Mouse (Mus musculus) neural tube, embryonic 12.5 days (tissue): Measurements from ENCODE around the gene Pask. TPM values are rescaled to one million over a fixed set of nuclear protein-coding genes. Genes with fewer than 3 reads are reported as not detected.

Source experiments
- ATAC-seq: fragments of 200-750 bp; cut with Nextera tagmentation; 2 replicates; pipeline ENCODE4 v1.8.0; 2017; ENCODE audit warnings: low read depth, mild to moderate bottlenecking, moderate TSS enrichment, moderate library complexity; ENCODE audit not compliant: low FRiP score
- H3K27ac ChIP-seq: fragments of 300-500 bp; sonication (generic); 2 replicates; pipeline ENCODE4 v1.5.1; 2016
- H3K27me3 ChIP-seq: fragments of 300-500 bp; sonication (generic); replicated peaks from 2 replicates; pipeline ENCODE4 v1.6.1; 2016; ENCODE audit warnings: mild to moderate bottlenecking
- H3K36me3 ChIP-seq: fragments of 300-500 bp; sonication (generic); 2 replicates; pipeline ENCODE4 v1.6.1; 2016; ENCODE audit warnings: mild to moderate bottlenecking
- H3K4me1 ChIP-seq: fragments of 300-500 bp; sonication (generic); 2 replicates; pipeline ENCODE4 v1.6.1; 2016
- H3K4me2 ChIP-seq: fragments of 300-500 bp; sonication (generic); replicated peaks from 2 replicates; pipeline ENCODE4 v1.6.1; 2016; ENCODE audit warnings: mild to moderate bottlenecking
- H3K4me3 ChIP-seq: fragments of 300-500 bp; sonication (generic); 2 replicates; pipeline ENCODE4 v1.5.1; 2016
- H3K9ac ChIP-seq: fragments of 300-500 bp; sonication (generic); 2 replicates; pipeline ENCODE4 v1.6.1; 2016; ENCODE audit warnings: mild to moderate bottlenecking
- H3K9me3 ChIP-seq: fragments of 300-500 bp; sonication (generic); 2 replicates; pipeline ENCODE4 v1.6.1; 2016; ENCODE audit warnings: mild to moderate bottlenecking
- WGBS: fragments of 180-500 bp; shearing (Covaris S2); methylation state at CpG from one replicate; pipeline ENCODE4 v1.1.7; 2016; 5-methylcytosine and 5-hydroxymethylcytosine counted together
- polyA plus RNA-seq: library from polyadenylated mRNA; unstranded; fragments of >200 nt; fragmentation: Nextera tagmentation; extraction: Ambion mirVana; gene quantifications from 2 replicates; pipeline ENCODE4 v1.2.1, GENCODE M21; 2016

Gene Pask
- polyA plus RNA-seq = 12.2 and 13.1 TPM in 2 replicates

DNA sequence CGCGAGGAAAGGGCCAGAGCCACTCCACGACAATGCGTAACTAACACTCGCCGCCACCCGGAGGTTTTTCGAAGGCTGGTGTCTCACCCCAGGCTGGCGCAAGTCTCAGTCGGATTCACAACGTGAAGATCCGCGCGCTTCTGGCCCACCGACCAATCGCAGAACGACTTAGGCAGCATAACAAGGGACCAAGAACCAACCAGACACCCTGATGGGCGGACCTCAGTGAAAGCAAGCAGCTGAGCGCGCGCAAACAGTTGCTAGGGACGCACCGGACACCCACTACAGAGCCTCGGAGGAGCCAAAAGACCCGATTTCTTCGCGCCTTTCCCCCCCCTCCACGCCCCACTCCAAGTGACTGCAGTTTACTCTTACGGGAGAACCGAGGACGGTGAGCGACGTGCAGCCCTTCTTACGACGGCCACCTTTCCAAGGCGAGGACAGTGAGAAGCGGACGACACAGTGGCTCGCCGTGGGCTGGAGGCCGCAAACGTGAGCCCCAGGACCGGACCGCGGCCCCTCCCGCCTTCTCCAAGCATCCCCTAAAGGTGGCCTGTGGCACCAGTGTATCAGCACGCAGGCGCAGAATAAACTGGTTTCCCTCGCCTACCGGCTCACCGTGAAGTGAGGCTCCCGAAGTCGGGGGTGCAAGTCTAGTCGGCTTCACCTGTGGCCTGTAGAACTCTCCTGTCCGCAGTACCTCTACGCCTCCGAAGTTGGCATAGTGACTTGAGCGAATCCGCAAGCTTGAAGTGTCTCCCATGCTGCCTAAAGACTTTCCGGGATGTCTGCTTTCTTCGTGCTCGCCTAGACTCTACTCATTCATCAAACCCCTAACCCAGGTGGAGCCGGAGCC is at the start of gene Pask, which contains the start of gene Ppp1r7:
Pask (minus strand) TSS at position 835 of the 856 bp plus-strand sequence.
Ppp1r7 (plus strand) TSS at position 207 of the 856 bp plus-strand sequence.
- Histone ChIP-seq H3K36me3 (peaks cover 15% of the 10 kb centered on the region; the same call in 1 of the 2 replicates), H3K4me2 (peak within 1 kb of the TSS; percentile 85), H3K27me3 (no peaks in the 10 kb centered on the region), H3K27ac (no peak within 1 kb of the TSS), H3K4me3 (peak within 1 kb of the TSS; percentile 89), H3K9me3 (no peaks in the 10 kb centered on the region), H3K4me1 (peaks cover 19% of the 10 kb centered on the region), H3K9ac (peak within 1 kb of the TSS; percentile 81)
- ATAC-seq = peak; percentile 97
- WGBS = under 1% methylated on average over 63 of the region's 63 CpGs

DNA sequence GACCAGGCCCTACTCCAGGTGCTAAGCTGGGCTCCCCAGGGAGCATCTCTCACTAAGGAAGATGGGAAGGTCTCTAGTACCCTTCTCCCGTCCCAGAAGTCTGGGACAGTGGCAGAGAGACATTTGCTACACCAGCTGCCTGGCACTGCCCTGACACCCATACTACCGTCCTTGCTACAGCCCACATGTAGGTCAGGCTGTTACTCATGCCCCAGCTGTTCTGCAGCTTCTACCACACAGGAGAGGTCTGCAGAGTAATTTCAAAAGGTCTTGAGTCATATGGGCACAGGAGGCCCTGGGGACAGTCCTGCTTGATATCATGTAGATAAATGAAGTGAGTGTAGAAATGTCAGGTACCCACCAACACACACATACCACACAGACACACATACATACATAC is 45.6 kb upstream of the Pask start:
- no peaks in the 10 kb centered on the region for H3K4me1 ChIP-seq
- no peak overlapping the region for H3K27ac ChIP-seq
- no peak overlapping the region for H3K4me2 ChIP-seq
- WGBS = 81% methylated on average over 2 of the region's 2 CpGs
- H3K27me3 ChIP-seq = no peaks in the 10 kb centered on the region
- no peaks in the 10 kb centered on the region for H3K36me3 ChIP-seq
- ATAC-seq = no peak
- H3K4me3 ChIP-seq = no peak overlapping the region
- no peaks in the 10 kb centered on the region for H3K9me3 ChIP-seq
- no peak overlapping the region for H3K9ac ChIP-seq

DNA sequence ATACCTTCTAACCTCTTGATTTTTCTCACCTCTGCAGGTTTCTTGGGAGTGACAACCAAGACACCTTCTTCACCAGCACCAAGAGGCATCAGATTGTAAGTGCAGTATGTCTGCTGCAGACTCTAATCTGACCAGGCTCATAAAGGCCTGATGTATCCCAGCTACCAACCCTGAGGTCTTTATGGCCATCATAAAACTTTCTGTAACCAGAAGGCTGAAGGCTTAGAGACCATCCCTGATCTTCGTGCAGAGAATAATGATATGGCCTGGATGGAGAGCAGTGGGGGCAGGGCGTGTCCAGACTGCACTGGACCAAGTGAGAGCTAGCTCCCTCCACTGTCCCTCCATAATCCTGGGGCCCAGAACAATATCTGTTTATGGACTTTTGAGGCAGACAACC is 43.9 kb upstream of the Pask start:
- ATAC-seq = no peak
- Histone ChIP-seq H3K9ac (no peak overlapping the region), H3K36me3 (no peaks in the 10 kb centered on the region), H3K4me3 (no peak overlapping the region), H3K9me3 (no peaks in the 10 kb centered on the region), H3K27me3 (no peaks in the 10 kb centered on the region), H3K4me1 (no peaks in the 10 kb centered on the region), H3K4me2 (no peak overlapping the region), H3K27ac (no peak overlapping the region)
- 43% methylated on average over 2 of the region's 2 CpGs for WGBS

DNA sequence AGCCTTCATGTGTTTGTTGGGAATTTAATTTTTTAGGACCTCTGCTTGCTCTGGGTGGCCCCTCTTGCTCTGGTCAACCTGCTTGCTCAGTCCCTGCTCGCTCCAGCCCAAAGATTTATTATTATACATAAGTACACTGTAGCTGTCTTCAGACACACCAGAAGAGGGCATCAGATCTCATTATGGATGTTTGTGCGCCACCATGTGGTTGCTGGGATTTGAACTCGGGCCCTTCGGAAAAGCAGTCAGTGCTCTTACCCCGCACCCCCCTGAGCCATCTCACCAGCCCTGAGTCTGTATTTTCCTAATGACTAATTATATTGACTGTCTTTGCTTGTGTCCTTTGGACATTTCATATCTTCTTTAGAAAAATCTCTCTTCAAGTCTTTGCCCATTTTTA is 35.8 kb upstream of the Pask start:
- 83% methylated on average over 5 of the region's 5 CpGs for WGBS
- H3K4me3 ChIP-seq = no peak overlapping the region
- no peaks in the 10 kb centered on the region for H3K27me3 ChIP-seq
- H3K9me3 ChIP-seq = no peaks in the 10 kb centered on the region
- H3K4me2 ChIP-seq = no peak overlapping the region
- ATAC-seq = no peak
- H3K36me3 ChIP-seq = no peaks in the 10 kb centered on the region
- no peak overlapping the region for H3K9ac ChIP-seq
- H3K27ac ChIP-seq = no peak overlapping the region
- no peaks in the 10 kb centered on the region for H3K4me1 ChIP-seq

DNA sequence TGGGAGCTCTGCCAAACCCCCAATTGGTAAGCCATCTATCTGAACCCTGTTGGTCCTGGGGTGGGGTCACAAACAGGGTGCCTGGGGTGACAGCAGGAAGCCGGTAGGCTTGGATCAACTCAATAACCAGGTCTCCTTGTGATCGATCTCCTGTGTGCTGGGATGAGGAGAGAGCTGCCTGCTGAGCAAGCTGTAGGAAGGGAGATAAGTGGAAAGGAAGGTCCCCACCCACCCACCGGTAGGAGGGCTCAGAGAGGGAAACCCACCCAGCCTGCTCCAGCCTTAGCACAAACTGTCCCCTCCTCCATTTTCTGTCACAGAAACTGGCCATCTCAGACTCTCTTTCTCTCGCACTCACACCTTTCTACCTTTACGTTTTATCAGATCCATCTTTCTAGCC is 34.0 kb upstream of the Pask start:
- ATAC-seq = no peak
- no peaks in the 10 kb centered on the region for H3K36me3 ChIP-seq
- no peak overlapping the region for H3K4me2 ChIP-seq
- no peaks in the 10 kb centered on the region for H3K4me1 ChIP-seq
- H3K27ac ChIP-seq = no peak overlapping the region
- no peaks in the 10 kb centered on the region for H3K9me3 ChIP-seq
- no peaks in the 10 kb centered on the region for H3K27me3 ChIP-seq
- H3K9ac ChIP-seq = no peak overlapping the region
- 77% methylated on average over 5 of the region's 5 CpGs for WGBS
- no peak overlapping the region for H3K4me3 ChIP-seq

DNA sequence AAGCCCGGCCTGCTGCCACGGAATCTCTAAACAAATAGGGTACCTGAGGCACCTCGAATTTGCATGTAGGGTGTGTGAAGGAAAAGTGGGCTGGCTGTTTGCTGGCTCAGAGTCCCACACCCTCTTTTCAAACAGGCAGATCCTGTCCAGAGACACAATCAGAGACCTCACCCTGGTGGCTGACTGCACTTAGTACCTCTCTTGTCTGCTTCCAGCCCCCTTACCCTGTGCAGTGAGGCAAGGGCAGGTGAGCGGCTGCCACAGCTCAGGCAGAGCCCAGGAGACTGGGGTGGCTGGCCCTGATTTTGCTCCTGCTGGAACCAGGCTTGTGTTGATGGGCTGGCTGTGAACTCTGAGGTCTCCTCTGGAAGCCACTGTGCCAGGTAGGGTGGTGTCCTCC is 30.4 kb upstream of the Pask start, which contains the start of gene Ano7:
Ano7 (plus strand) TSS at position 266 of the 400 bp plus-strand sequence.
- no peak within 1 kb of the TSS for H3K4me2 ChIP-seq
- no peak within 1 kb of the TSS for H3K9ac ChIP-seq
- H3K27me3 ChIP-seq = no peaks in the 10 kb centered on the region
- H3K36me3 ChIP-seq = no peaks in the 10 kb centered on the region; the same call in 1 of the 2 replicates
- ATAC-seq = no peak
- no peaks in the 10 kb centered on the region for H3K9me3 ChIP-seq
- no peak within 1 kb of the TSS for H3K4me3 ChIP-seq
- no peak within 1 kb of the TSS for H3K27ac ChIP-seq
- no peaks in the 10 kb centered on the region for H3K4me1 ChIP-seq
- 78% methylated on average over 4 of the region's 4 CpGs for WGBS

DNA sequence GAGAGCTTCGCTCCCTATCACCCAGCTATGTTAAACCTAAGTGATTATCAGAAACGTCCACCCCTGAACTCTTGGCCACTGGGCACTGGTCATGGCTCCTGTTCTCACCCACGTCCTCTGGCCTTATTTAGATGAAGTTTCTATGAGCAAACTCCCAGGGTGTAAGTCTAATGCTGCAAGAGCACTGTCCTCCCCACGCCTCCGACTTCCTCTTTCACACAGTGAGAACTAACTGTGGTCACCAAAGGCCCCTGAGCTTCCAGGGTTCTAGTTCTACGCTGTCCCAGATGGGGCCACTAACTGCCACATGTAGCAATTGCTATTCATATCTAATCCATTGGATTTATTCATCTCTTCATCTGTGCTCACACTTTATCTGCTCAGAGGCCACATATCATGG is 22.4 kb upstream of the Pask start:
- WGBS = 94% methylated on average over 6 of the region's 6 CpGs
- Histone ChIP-seq H3K27me3 (no peaks in the 10 kb centered on the region), H3K9ac (no peak overlapping the region), H3K27ac (no peak overlapping the region), H3K9me3 (no peaks in the 10 kb centered on the region), H3K4me3 (no peak overlapping the region), H3K36me3 (peaks cover 62% of the 10 kb centered on the region), H3K4me2 (no peak overlapping the region), H3K4me1 (no peaks in the 10 kb centered on the region)
- no peak for ATAC-seq

DNA sequence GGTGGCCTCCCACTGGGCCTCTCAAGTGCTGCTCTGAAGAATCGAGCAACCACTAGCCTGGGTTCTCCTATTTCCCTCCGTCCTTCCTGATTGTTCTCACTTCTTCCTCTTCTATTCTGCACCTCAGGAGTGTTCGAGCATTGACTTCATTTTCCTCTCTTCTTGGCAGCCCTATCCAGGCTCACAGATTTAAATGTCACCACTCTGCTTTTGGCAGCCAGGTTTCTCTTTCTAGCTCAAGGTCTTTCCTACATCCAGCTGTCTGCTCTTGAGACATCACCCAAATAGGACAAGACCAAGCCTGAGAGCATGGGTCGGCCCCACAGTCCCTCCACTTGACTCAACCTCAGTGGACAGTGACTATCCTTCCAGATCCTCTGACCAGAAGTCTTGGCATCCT is 19.4 kb upstream of the Pask start:
- ATAC-seq = no peak
- H3K4me1 ChIP-seq = no peaks in the 10 kb centered on the region
- H3K27me3 ChIP-seq = no peaks in the 10 kb centered on the region
- H3K9me3 ChIP-seq = no peaks in the 10 kb centered on the region
- no peak overlapping the region for H3K9ac ChIP-seq
- WGBS = 93% methylated on average over 4 of the region's 4 CpGs
- peaks cover 80% of the 10 kb centered on the region for H3K36me3 ChIP-seq
- no peak overlapping the region for H3K27ac ChIP-seq
- no peak overlapping the region for H3K4me3 ChIP-seq
- no peak overlapping the region for H3K4me2 ChIP-seq

DNA sequence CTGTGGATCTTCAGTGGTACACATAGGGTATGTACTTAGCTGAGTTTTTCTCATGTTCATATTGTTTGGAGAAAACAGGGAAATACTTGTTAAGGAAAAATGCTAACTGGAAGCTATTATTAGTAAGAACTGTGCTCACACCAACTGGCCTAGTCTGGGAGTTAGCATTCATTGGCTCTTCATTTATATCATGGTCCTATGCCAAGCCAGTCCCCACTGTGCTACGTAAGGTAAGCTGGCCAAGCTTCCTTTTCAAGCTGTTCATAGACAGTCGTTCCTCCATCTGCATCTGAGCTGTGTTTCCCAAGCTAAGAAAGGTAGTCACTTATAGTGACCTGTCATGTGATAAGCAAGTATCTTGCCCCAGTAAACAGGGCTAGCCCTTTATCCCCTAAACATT is 9.4 kb upstream of the Pask start:
- no peak overlapping the region for H3K4me2 ChIP-seq
- no peaks in the 10 kb centered on the region for H3K9me3 ChIP-seq
- 89% methylated on average over 2 of the region's 2 CpGs for WGBS
- ATAC-seq = no peak
- no peak overlapping the region for H3K4me3 ChIP-seq
- peaks cover 84% of the 10 kb centered on the region for H3K36me3 ChIP-seq
- no peak overlapping the region for H3K9ac ChIP-seq
- H3K4me1 ChIP-seq = no peaks in the 10 kb centered on the region
- no peak overlapping the region for H3K27ac ChIP-seq
- no peaks in the 10 kb centered on the region for H3K27me3 ChIP-seq

DNA sequence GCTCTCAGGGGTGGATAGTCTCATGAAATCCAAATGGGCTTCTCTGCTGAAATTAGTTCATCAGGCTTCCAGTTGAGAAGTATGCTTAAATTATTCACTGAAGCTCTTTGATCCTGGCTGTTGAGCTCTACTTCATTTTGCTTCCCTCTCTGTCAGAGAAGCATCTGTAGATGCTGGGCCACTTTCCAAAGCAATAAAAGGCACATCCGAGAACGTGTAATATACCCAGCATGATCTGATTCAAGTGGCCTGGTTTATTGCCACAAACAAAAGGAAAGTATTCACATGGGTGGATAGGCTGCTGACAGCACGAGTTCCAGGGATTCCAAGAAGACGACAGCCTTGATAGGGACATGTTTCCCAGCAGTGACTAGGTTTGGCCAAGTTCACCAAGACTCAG is 6.4 kb upstream of the Pask start:
- Histone ChIP-seq H3K4me1 (peaks cover under 1% of the 10 kb centered on the region), H3K27me3 (no peaks in the 10 kb centered on the region), H3K4me2 (no peak overlapping the region), H3K36me3 (peaks cover 70% of the 10 kb centered on the region), H3K9ac (no peak overlapping the region), H3K4me3 (no peak overlapping the region), H3K9me3 (no peaks in the 10 kb centered on the region), H3K27ac (no peak overlapping the region)
- no peak for ATAC-seq
- WGBS = 17% methylated on average over 4 of the region's 4 CpGs

DNA sequence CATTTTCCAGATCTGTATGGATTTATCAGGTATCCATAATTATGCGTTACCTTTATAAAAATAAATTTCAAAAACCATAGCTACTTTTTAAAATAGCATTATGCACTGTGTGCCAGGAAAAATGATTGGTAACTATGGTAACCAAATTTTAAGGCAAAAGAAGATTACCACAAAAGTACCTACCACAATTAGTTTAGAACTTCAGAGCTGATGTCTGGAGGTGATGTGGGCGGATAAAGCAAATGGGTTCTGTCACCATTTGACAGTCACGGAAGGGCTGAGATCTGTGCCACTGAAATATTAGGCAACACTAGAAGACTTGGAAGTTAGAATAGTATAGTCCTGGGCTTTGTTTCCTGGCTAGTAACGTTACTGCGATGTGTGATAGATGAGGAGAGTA is 3.9 kb upstream of the Pask start:
- no peak for ATAC-seq
- WGBS = 94% methylated on average over 5 of the region's 5 CpGs
- Histone ChIP-seq H3K4me3 (no peak overlapping the region), H3K27ac (no peak overlapping the region), H3K9me3 (no peaks in the 10 kb centered on the region), H3K9ac (no peak overlapping the region), H3K4me1 (peaks cover 10% of the 10 kb centered on the region), H3K4me2 (no peak overlapping the region), H3K27me3 (no peaks in the 10 kb centered on the region), H3K36me3 (peaks cover 47% of the 10 kb centered on the region)

DNA sequence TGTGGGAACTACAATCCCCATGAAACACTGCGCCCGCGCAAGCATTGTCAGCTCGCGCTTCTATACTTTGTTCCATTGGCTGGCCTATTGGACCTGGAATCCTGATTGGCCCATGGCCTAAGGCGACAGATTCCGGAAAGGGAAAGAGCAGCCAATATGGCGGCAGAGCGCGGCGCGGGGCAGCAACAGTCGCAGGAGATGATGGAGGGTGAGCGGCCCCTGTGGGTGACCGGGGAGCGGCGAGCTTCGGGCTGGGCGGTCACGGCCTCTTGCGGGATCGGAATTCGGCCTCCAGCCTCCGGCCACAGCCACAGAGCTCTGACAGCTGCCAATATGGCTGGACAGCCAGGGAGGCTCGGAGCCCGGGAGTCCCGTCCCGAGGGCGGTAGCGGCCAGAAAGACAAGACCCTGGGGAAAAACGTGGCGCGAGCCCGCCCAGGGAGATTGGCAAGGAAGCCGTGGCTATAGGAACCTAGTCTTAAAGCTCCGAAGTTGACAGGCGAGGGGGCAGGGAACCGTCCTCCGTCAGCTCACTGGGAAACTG is 294 bp upstream of the Pask start:
- Histone ChIP-seq H3K9me3 (no peaks in the 10 kb centered on the region), H3K9ac (peak overlapping the region; percentile 81), H3K27me3 (no peaks in the 10 kb centered on the region), H3K4me3 (peak overlapping the region; percentile 89), H3K4me1 (peaks cover 19% of the 10 kb centered on the region), H3K36me3 (peaks cover 20% of the 10 kb centered on the region; the same call in 1 of the 2 replicates), H3K4me2 (peak overlapping the region; percentile 85), H3K27ac (no peak overlapping the region)
- ATAC-seq = peak; percentile 98
- under 1% methylated on average over 39 of the region's 39 CpGs for WGBS
